Mouse (Mus musculus) hindbrain, embryonic 16.5 days (tissue): ENCODE data around the gene Rasal3. TPM values are rescaled to one million over a fixed set of nuclear protein-coding genes. Genes with fewer than 3 reads are reported as not detected.

Experiments used
- ATAC-seq: fragments of 200-750 bp; cut with Nextera tagmentation; 2 replicates; pipeline ENCODE4 v1.8.0; 2017; ENCODE audit warnings: moderate TSS enrichment, moderate library complexity
- H3K27ac ChIP-seq: fragments of 300-500 bp; sonication (generic); 2 replicates; pipeline ENCODE4 v1.5.1; 2014; ENCODE audit warnings: low read depth, mild to moderate bottlenecking, control low read depth, low read length, moderate library complexity
- H3K27me3 ChIP-seq: fragments of 300-500 bp; sonication (generic); replicated peaks from 2 replicates; pipeline ENCODE4 v1.6.1; 2014; ENCODE audit warnings: low read length; ENCODE audit not compliant: control insufficient read depth, insufficient read depth
- H3K36me3 ChIP-seq: fragments of 300-500 bp; sonication (generic); 2 replicates; pipeline ENCODE4 v1.6.1; 2014; ENCODE audit warnings: mild to moderate bottlenecking, low read length, moderate library complexity, mixed read lengths; ENCODE audit not compliant: control insufficient read depth, insufficient read depth
- H3K4me1 ChIP-seq: fragments of 300-500 bp; sonication (generic); 2 replicates; pipeline ENCODE4 v1.6.1; 2014; ENCODE audit warnings: low read depth, low read length; ENCODE audit not compliant: control insufficient read depth, insufficient read depth
- H3K4me2 ChIP-seq: fragments of 300-500 bp; sonication (generic); 2 replicates; pipeline ENCODE4 v1.6.1; 2014; ENCODE audit warnings: mild to moderate bottlenecking, low read length, control low read depth, moderate library complexity
- H3K4me3 ChIP-seq: fragments of 300-500 bp; sonication (generic); 2 replicates; pipeline ENCODE4 v1.5.1; 2014; ENCODE audit warnings: mild to moderate bottlenecking, low read length, control low read depth, moderate library complexity
- H3K9ac ChIP-seq: fragments of 300-500 bp; sonication (generic); 2 replicates; pipeline ENCODE4 v1.6.1; 2014; ENCODE audit warnings: low read depth, mild to moderate bottlenecking, control low read depth, low read length, moderate library complexity
- H3K9me3 ChIP-seq: fragments of 300-500 bp; sonication (generic); 2 replicates; pipeline ENCODE4 v1.6.1; 2014; ENCODE audit warnings: mild to moderate bottlenecking, low read length, moderate library complexity; ENCODE audit not compliant: control insufficient read depth
- WGBS: fragments of 180-500 bp; shearing (Covaris S2); extraction: QIAGEN DNeasy Blood & Tissue Kit; methylation state at CpG from one replicate; pipeline ENCODE4 v1.1.7; 2014; 5-methylcytosine and 5-hydroxymethylcytosine counted together
- polyA plus RNA-seq: library from polyadenylated mRNA; unstranded; fragments of >200 nt; fragmentation: Nextera tagmentation; extraction: Ambion mirVana; gene quantifications from 2 replicates; pipeline ENCODE4 v1.2.1, GENCODE M21; 2015

Rasal3 gene
- polyA plus RNA-seq, 1 experiment from 2014 or later = 0.98 TPM

DNA sequence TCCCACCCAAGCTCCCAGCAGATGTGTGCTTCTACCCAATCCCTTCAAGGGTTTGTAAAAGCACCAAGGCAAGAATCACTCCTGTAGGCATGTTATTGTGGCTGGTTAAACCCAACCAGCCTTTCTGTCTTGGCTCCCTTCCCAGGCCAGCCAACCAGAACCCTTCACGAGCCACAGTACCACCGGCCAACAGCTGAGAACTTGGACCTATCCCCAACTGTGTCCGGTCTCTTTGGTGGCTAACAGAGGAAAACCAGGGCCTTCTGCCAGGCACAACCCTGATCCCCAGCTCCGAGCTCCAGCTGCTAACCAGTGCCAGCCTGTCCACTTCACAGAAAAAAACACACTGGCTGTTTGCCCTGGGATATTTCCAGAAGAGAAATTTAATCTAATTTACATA, 49.7 kb downstream of the Rasal3 start:
- Histone ChIP-seq H3K9me3 (no peaks in the 10 kb centered on the region), H3K27me3 (no peaks in the 10 kb centered on the region), H3K4me2 (no peak overlapping the region), H3K9ac (no peak overlapping the region), H3K36me3 (peaks cover 42% of the 10 kb centered on the region), H3K27ac (peak overlapping the region; percentile 23; the same call in 1 of the 2 replicates), H3K4me3 (no peak overlapping the region), H3K4me1 (peaks cover 21% of the 10 kb centered on the region)
- ATAC-seq = peak; percentile 43
- WGBS = 45% methylated on average over 4 of the region's 4 CpGs

DNA sequence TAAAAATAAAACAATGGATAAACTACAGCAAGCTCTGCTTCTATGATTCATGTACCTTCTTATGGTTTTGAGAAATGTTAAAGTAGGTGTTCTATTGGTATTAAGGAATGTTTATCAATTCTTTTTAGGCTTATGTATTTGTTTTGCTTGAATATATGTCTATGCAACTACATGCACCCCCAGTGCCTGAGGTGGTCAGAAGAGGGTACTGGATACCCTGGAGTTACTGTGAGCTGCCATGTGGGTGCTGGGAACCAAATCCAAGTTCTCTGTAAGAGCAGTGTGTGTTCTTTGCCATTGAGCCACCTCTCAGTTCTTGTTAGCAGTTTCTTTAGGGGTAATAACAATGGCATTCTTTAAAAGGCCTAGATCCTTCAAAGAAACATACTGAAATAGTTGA, 51.7 kb downstream of the Rasal3 start:
- ATAC-seq = no peak
- Histone ChIP-seq H3K4me2 (no peak overlapping the region), H3K9me3 (no peaks in the 10 kb centered on the region), H3K4me1 (peaks cover 28% of the 10 kb centered on the region), H3K9ac (no peak overlapping the region), H3K4me3 (no peak overlapping the region), H3K27me3 (no peaks in the 10 kb centered on the region), H3K27ac (no peak overlapping the region), H3K36me3 (peaks cover 24% of the 10 kb centered on the region)

DNA sequence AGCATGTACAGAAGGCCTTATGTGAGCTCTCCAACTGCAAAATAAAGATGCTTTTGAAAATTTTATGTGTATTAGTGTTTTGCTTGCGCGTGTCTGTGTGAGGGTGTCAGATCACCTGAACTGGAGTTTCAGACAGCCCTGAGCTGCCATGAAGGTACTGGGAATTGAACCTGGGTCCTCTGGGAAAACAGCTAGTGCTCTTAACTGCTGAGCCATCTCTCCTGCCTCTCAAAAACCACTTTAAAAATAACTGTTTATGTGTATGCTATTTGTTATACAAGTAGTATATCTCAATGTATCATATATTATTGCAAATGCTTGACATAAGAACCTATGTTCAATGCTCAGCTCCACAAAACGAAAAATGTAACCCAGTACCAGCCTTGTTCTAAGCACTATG, 52.1 kb downstream of the Rasal3 start:
- H3K4me1 ChIP-seq = peaks cover 28% of the 10 kb centered on the region
- no peak overlapping the region for H3K4me3 ChIP-seq
- H3K9ac ChIP-seq = no peak overlapping the region
- no peaks in the 10 kb centered on the region for H3K27me3 ChIP-seq
- no peak for ATAC-seq
- 68% methylated on average over 3 of the region's 3 CpGs for WGBS
- peaks cover 19% of the 10 kb centered on the region for H3K36me3 ChIP-seq
- no peaks in the 10 kb centered on the region for H3K9me3 ChIP-seq
- H3K27ac ChIP-seq = no peak overlapping the region
- H3K4me2 ChIP-seq = peak overlapping the region; percentile 61

DNA sequence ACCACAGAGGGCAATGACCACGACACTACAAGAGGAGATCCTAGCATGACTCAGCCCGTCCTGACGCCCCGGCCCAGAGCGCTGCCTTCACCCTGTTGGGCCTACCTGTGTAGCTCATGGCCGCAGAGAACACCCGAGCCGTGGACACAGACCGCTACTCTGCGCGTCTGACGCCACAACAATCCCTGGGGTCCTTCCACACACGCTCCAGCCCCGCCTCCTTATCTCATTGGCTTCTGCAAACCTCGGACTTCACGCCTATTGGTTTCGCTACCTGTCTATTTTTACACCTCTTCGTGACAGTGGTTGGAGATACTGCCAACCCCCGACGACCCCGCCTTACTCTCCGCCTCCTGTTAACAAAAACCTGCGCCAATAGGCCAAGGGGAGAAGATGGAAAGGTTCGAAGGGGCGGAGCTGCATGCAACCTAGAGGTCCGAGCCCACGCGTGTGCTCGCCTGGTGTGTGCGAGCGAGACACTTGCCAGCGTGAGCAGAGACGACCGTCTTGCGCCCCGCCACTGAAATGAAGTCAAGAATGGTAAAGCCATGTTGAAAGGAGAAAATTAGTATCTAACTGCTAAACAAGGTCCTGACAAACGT, 52.9 kb downstream of the Rasal3 start, which contains the start of gene Akap8l:
Akap8l (minus strand) TSS at position 226 of the 602 bp plus-strand sequence.
- H3K27ac ChIP-seq = peak within 1 kb of the TSS; percentile 88
- H3K9ac ChIP-seq = peak within 1 kb of the TSS; percentile 81
- under 1% methylated on average over 37 of the region's 37 CpGs for WGBS
- ATAC-seq = peak; percentile 98
- H3K4me2 ChIP-seq = peak within 1 kb of the TSS; percentile 89
- H3K4me1 ChIP-seq = peaks cover 28% of the 10 kb centered on the region
- H3K9me3 ChIP-seq = no peaks in the 10 kb centered on the region
- no peaks in the 10 kb centered on the region for H3K27me3 ChIP-seq
- peaks cover 13% of the 10 kb centered on the region for H3K36me3 ChIP-seq
- H3K4me3 ChIP-seq = peak within 1 kb of the TSS; percentile 92

DNA sequence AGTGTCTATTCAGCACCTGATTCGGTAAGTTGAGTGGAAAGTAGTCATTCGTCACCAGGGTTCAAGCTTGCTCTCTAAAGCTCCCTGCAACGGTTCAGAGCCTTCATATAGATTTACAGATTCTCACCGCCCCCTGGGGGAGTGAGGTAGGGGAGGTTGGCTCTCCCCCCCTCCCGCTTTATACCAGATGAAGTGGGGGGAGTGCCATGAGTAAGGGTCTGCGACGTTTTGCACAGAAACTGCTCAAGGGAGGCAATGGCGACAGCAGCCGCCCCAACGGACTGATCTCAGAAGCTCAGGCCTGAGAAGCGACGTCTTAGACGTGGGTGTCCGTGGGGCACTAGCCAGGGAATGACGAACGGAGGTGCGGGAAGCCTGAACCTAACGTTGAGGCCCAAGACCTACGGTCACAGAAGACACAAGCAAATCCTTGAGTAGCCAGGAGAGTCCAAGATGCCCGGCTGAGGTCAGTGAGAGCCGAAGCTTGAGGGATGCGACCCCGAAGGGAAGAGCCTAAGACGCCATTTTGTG, 53.5 kb downstream of the Rasal3 start:
- no peaks in the 10 kb centered on the region for H3K9me3 ChIP-seq
- no peak for ATAC-seq
- peak overlapping the region; percentile 89 for H3K4me2 ChIP-seq
- peaks cover 27% of the 10 kb centered on the region for H3K4me1 ChIP-seq
- peak overlapping the region; percentile 92 for H3K4me3 ChIP-seq
- H3K27ac ChIP-seq = peak overlapping the region; percentile 88
- H3K9ac ChIP-seq = peak overlapping the region; percentile 81
- under 1% methylated on average over 24 of the region's 24 CpGs for WGBS
- H3K27me3 ChIP-seq = no peaks in the 10 kb centered on the region
- H3K36me3 ChIP-seq = peaks cover 7% of the 10 kb centered on the region

DNA sequence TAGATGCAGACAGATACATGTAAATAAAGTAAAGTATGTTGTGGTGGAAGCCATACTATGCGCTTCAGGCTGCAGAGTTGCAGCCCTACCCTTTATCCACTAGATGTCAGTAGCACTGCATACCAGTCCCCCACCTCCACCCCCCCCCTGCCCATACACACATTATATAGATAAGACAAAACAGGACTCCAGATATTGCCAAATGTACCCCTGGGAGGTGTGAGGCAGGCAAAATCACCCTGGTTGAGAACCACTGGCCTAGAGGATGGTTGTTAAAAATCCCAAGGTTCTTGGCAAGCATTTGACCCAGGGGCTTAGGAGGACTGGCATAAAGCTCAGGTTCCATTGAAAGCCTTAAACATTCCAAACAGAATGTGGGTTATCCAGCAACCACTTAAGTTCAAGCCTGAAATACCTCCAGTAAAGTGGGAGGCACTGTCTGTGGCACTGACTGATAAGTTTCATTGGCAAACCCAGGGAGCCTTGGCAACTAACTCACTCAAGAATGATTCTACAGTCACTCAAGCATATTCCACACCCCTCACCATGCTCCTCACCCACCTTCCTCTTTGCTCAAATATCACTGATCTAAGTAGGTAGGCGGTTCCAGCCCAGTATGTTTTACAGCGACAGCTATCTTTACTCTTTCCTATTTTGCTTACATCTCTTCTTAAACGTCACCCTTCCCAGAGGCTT, 54.2 kb downstream of the Rasal3 start:
- WGBS = 12% methylated on average over 4 of the region's 4 CpGs
- peaks cover 20% of the 10 kb centered on the region for H3K4me1 ChIP-seq
- H3K27ac ChIP-seq = peak overlapping the region; percentile 88
- no peaks in the 10 kb centered on the region for H3K27me3 ChIP-seq
- H3K9ac ChIP-seq = peak overlapping the region; percentile 81
- H3K36me3 ChIP-seq = 0 out of 2 replicates have a peak, but pooled peaks cover under 1% of the 10 kb centered on the region
- peak overlapping the region; percentile 89 for H3K4me2 ChIP-seq
- no peak for ATAC-seq
- H3K9me3 ChIP-seq = no peaks in the 10 kb centered on the region
- H3K4me3 ChIP-seq = peak overlapping the region; percentile 92

DNA sequence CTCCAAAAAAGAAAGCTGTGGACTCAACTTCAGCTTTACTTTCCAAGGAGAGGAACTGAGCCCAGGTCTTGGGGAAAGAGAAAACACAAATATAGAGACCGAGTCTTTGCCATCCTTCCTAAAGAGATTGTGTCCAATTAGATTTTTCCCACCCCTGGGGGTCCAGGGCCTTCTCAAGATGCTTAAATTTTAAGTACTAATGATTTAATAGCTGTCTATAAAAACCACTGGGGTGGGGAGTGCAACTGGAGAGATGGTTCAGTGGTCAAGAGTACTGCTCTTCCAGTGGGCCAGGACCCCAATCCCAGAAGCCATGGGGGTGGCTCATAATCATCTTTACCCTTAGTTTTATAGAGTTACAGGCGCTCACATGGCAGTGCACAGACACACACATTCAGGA, 55.0 kb downstream of the Rasal3 start:
- Histone ChIP-seq H3K27ac (no peak overlapping the region), H3K4me1 (peaks cover 18% of the 10 kb centered on the region), H3K4me3 (no peak overlapping the region), H3K9me3 (no peaks in the 10 kb centered on the region), H3K36me3 (no peaks in the 10 kb centered on the region), H3K9ac (no peak overlapping the region), H3K27me3 (no peaks in the 10 kb centered on the region), H3K4me2 (peak overlapping the region; percentile 89)
- 94% methylated on average over 2 of the region's 2 CpGs for WGBS
- no peak for ATAC-seq

DNA sequence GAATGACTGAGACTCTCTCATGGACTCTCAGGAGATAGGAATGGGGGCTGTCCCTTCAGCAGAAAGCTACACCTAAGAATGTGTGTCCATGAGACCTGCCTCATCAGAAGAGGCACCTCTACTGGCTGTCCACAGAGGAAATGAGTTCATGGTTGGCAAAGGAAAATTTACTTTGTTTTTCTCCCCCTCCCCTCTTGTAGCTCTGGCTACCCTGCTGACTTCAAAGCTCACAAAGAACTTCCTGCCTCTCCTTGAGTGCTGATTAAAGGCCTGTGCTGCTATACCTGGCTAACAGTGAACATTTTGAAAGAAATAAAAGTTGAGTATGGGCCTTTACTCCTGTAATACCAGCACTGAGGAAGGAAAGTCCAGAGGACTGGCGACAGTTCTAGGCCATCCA, 62.3 kb downstream of the Rasal3 start:
- Histone ChIP-seq H3K4me1 (no peaks in the 10 kb centered on the region), H3K36me3 (peaks cover 20% of the 10 kb centered on the region), H3K27me3 (no peaks in the 10 kb centered on the region), H3K9me3 (no peaks in the 10 kb centered on the region), H3K4me2 (no peak overlapping the region), H3K9ac (no peak overlapping the region), H3K27ac (no peak overlapping the region), H3K4me3 (no peak overlapping the region)
- no peak for ATAC-seq
- WGBS = 96% methylated on average over 1 of the region's 1 CpGs
